Mouse (Mus musculus) lung, adult 2 months (tissue): ENCODE results near the gene Pik3r5. TPM values are rescaled to one million over a fixed set of nuclear protein-coding genes. Genes with fewer than 3 reads are reported as not detected.

Experiments
- DNase-seq: peaks from one replicate; pipeline ENCODE4 v3.0.0; 2022
- H3K4me1 ChIP-seq: fragments of 200-500 bp; 2 replicates; pipeline ENCODE4 v1.6.1; 2011; ENCODE audit warnings: low read length; ENCODE audit not compliant: control insufficient read depth, insufficient read depth
- H3K4me3 ChIP-seq: fragments of 200-500 bp; replicated peaks from 2 replicates; pipeline ENCODE3; 2011; ENCODE audit warnings: low read depth, mild to moderate bottlenecking, control low read depth, low read length; ENCODE audit errors: extremely low read depth
- CTCF ChIP-seq: fragments of 200-500 bp; IDR thresholded peaks from 2 replicates; pipeline ENCODE4 v1.5.1; 2011; ENCODE audit warnings: mild to moderate bottlenecking, low read length, control low read depth; ENCODE audit not compliant: insufficient read depth
- POLR2A ChIP-seq: fragments of 200-500 bp; IDR thresholded peaks from 2 replicates; pipeline ENCODE4 v1.6.1; 2011; ENCODE audit warnings: low read depth, mild to moderate bottlenecking, control low read depth, low read length, borderline replicate concordance; ENCODE audit errors: extremely low read depth
- WGBS: fragments of 180-500 bp; shearing (Covaris S2); methylation state at CpG from one replicate; pipeline ENCODE4 v1.1.7; 2018; 5-methylcytosine and 5-hydroxymethylcytosine counted together
- polyA plus RNA-seq: library from polyadenylated mRNA; depleted of rRNA; stranded (reverse); fragments of >200 nt; gene quantifications from 2 replicates; pipeline ENCODE4 v1.2.3, GENCODE M21; 2012

Pik3r5 gene
- polyA plus RNA-seq, 1 experiment, result 11.7 TPM

- 48% methylated on average over 5 of the region's 5 CpGs for WGBS
- no peaks in the 10 kb centered on the region for H3K4me1 ChIP-seq
- no peak for DNase-seq
Observed at GRCm38 (mm10) chr11:68430662-68431061, 1.3 kb upstream of the Pik3r5 start.

GRCm38 (mm10) chr11:68432361-68433021 is 570 bp downstream of the Pik3r5 start:
- Histone ChIP-seq H3K4me1 (no peaks in the 10 kb centered on the region), H3K4me3 (peak overlapping the region; percentile 40)
- DNase-seq, result no peak
- WGBS, result 28% methylated on average over 23 of the region's 23 CpGs
- no peak for TF ChIP-seq CTCF

More at GRCm38 (mm10) chr11:68430662-68431061, 1.3 kb upstream of the Pik3r5 start:
- TF ChIP-seq POLR2A, result no peak
- TF ChIP-seq CTCF, result no peak
- H3K4me3 ChIP-seq, result no peak overlapping the region

GRCm38 (mm10) chr11:68433534-68433933 is 1.6 kb downstream of the Pik3r5 start:
- Histone ChIP-seq H3K4me1 (no peaks in the 10 kb centered on the region), H3K4me3 (no peak overlapping the region)
- WGBS, result 80% methylated on average over 5 of the region's 5 CpGs
- no peak for DNase-seq
- TF ChIP-seq POLR2A (no peak), CTCF (no peak)

GRCm38 (mm10) chr11:68434697-68435096 is 2.8 kb downstream of the Pik3r5 start:
- no peak overlapping the region for H3K4me3 ChIP-seq
- DNase-seq, result no peak
- 89% methylated on average over 2 of the region's 2 CpGs for WGBS
- no peaks in the 10 kb centered on the region for H3K4me1 ChIP-seq
- TF ChIP-seq POLR2A (no peak), CTCF (no peak)

- 86% methylated on average over 4 of the region's 4 CpGs for WGBS
- H3K4me3 ChIP-seq, result no peak overlapping the region
- no peak for DNase-seq
- no peak for TF ChIP-seq POLR2A
- no peak for TF ChIP-seq CTCF
- no peaks in the 10 kb centered on the region for H3K4me1 ChIP-seq
Observed at GRCm38 (mm10) chr11:68435601-68436000, 3.7 kb downstream of the Pik3r5 start.

- whole genome bisulfite sequencing, result 75% methylated on average over 5 of the region's 5 CpGs
- no peak for DNase-seq
- TF ChIP-seq CTCF, result no peak
- TF ChIP-seq POLR2A, result no peak
- Histone ChIP-seq H3K4me3 (no peak overlapping the region), H3K4me1 (no peaks in the 10 kb centered on the region)
Observed at GRCm38 (mm10) chr11:68436376-68436775, 4.5 kb downstream of the Pik3r5 start.

GRCm38 (mm10) chr11:68440100-68440499 is 8.2 kb downstream of the Pik3r5 start:
- WGBS, result 73% methylated on average over 9 of the region's 9 CpGs
- Histone ChIP-seq H3K4me1 (no peaks in the 10 kb centered on the region), H3K4me3 (no peak overlapping the region)
- TF ChIP-seq CTCF, result no peak
- TF ChIP-seq POLR2A, result no peak
- DNase-seq, result no peak

GRCm38 (mm10) chr11:68440965-68441364 is 9.0 kb downstream of the Pik3r5 start:
- H3K4me1 ChIP-seq, result no peaks in the 10 kb centered on the region
- no peak for DNase-seq
- H3K4me3 ChIP-seq, result no peak overlapping the region
- 58% methylated on average over 5 of the region's 5 CpGs for WGBS
- TF ChIP-seq POLR2A (no peak), CTCF (no peak)

- DNase-seq, result no peak
- no peak overlapping the region for H3K4me3 ChIP-seq
- no peaks in the 10 kb centered on the region for H3K4me1 ChIP-seq
- WGBS, result 66% methylated on average over 8 of the region's 8 CpGs
- no peak for TF ChIP-seq POLR2A
- TF ChIP-seq CTCF, result no peak
Observed at GRCm38 (mm10) chr11:68442346-68442745, 10.4 kb downstream of the Pik3r5 start.

GRCm38 (mm10) chr11:68442983-68443638 is 11.2 kb downstream of the Pik3r5 start:
- H3K4me3 ChIP-seq, result no peak overlapping the region
- no peak for TF ChIP-seq CTCF
- TF ChIP-seq POLR2A, result no peak
- H3K4me1 ChIP-seq, result no peaks in the 10 kb centered on the region
- WGBS, result 63% methylated on average over 12 of the region's 12 CpGs
- DNase-seq, result no peak
